Mouse (Mus musculus) ES-E14 (cell line): ENCODE measurements around the gene Mex3d.

ENCODE experiments used
- CHD2 ChIP-seq: IDR thresholded peaks from 2 replicates; pipeline ENCODE4 v1.6.1; 2014; ENCODE audit warnings: mild to moderate bottlenecking, low read depth, low read length, inconsistent platforms
- ZNF384 ChIP-seq: IDR thresholded peaks from 2 replicates; pipeline ENCODE4 v1.6.1; 2012; ENCODE audit warnings: low read depth, low read length, inconsistent platforms

- TF ChIP-seq CHD2 = no peak
- TF ChIP-seq ZNF384 = no peak
Measured at GRCm38 (mm10) chr10:80434823-80435222, 47.4 kb upstream of the Mex3d start.
